Mouse (Mus musculus) liver, embryonic 14.5 days (tissue): ENCODE measurements at regions not wholly inside any gene's neighbourhood (a gene's known extent, or its start where the extent isn't known, plus 50 kb on each side); places are given as distances from the start of the nearest gene placed in this dataset.

Source experiments
- ATAC-seq: fragments of 200-750 bp; cut with Nextera tagmentation; 2 replicates; pipeline ENCODE4 v1.8.0; 2017; ENCODE audit warnings: moderate number of reproducible peaks, mild to moderate bottlenecking, moderate library complexity; ENCODE audit not compliant: insufficient read depth
- DNase-seq, 3 experiments: peaks; one replicate each; pipeline ENCODE4 v3.0.0-alpha.2; 2012 to 2013; ENCODE audit warnings: low read depth in 3 of 3, low spot score in 3 of 3
- H3K27ac ChIP-seq: fragments of 300-500 bp; sonication (generic); 2 replicates; pipeline ENCODE4 v1.5.1; 2014; ENCODE audit warnings: moderate library complexity, mild to moderate bottlenecking, control low read depth, inconsistent platforms
- H3K27me3 ChIP-seq: fragments of 300-500 bp; sonication (generic); 2 replicates; pipeline ENCODE4 v1.6.1; 2014; ENCODE audit warnings: mild to moderate bottlenecking, low read length, moderate library complexity; ENCODE audit not compliant: control insufficient read depth, insufficient read depth
- H3K36me3 ChIP-seq: fragments of 300-500 bp; sonication (generic); replicated peaks from 2 replicates; pipeline ENCODE4 v1.6.1; 2014; ENCODE audit warnings: low read depth; ENCODE audit not compliant: control insufficient read depth, insufficient read depth
- H3K4me1 ChIP-seq, 2 experiments: fragments of 200-500 bp in 1 of 2; fragments of 300-500 bp in 1 of 2; sonication (generic) in 1 of 2; replicated peaks; 2 replicates each; pipeline ENCODE4 v1.6.1; 2012 to 2014; ENCODE audit warnings: antibody characterized with exemption in 1 of 2, inconsistent platforms in 1 of 2, low read length in 1 of 2; ENCODE audit not compliant: control insufficient read depth in 2 of 2, insufficient read depth in 2 of 2
- H3K4me2 ChIP-seq: fragments of 300-500 bp; sonication (generic); 2 replicates; pipeline ENCODE4 v1.6.1; 2014; ENCODE audit warnings: low read depth, mild to moderate bottlenecking, control low read depth, moderate library complexity
- H3K4me3 ChIP-seq, 2 experiments: fragments of 200-500 bp in 1 of 2; fragments of 300-500 bp in 1 of 2; sonication (generic) in 1 of 2; 2 replicates each; pipeline ENCODE4 v1.5.1; 2012 to 2014; ENCODE audit warnings: low read depth in 2 of 2, low read length in 2 of 2, mild to moderate bottlenecking in 2 of 2, control low read depth in 1 of 2, inconsistent platforms in 1 of 2, moderate library complexity in 1 of 2; ENCODE audit not compliant: insufficient read depth in 1 of 2
- H3K9ac ChIP-seq: fragments of 300-500 bp; sonication (generic); replicated peaks from 2 replicates; pipeline ENCODE4 v1.6.1; 2014; ENCODE audit warnings: mild to moderate bottlenecking, control low read depth, moderate library complexity
- H3K9me3 ChIP-seq: fragments of 300-500 bp; sonication (generic); 2 replicates; pipeline ENCODE4 v1.6.1; 2016; ENCODE audit warnings: low read length, mixed read lengths; ENCODE audit not compliant: control insufficient read depth
- CTCF ChIP-seq: IDR thresholded peaks from 2 replicates; pipeline ENCODE4 v1.5.1; 2016; ENCODE audit warnings: antibody characterized with exemption, low read depth, control low read depth
- EP300 ChIP-seq: IDR thresholded peaks from 2 replicates; pipeline ENCODE4 v1.6.1; 2016; ENCODE audit warnings: antibody characterized with exemption, low read depth
- WGBS: fragments of 180-500 bp; shearing (Covaris S2); extraction: QIAGEN DNeasy Blood & Tissue Kit; methylation state at CpG from one replicate; pipeline ENCODE4 v1.1.7; 2014; ENCODE audit not compliant: insufficient replicate concordance; 5-methylcytosine and 5-hydroxymethylcytosine counted together

- Histone ChIP-seq H3K27me3 (no peaks in the 10 kb centered on the region), H3K4me1 (no peaks in the 10 kb centered on the region), H3K9me3 (no peaks in the 10 kb centered on the region), H3K4me3 (no peak overlapping the region), H3K9ac (no peak overlapping the region), H3K4me2 (no peak overlapping the region), H3K36me3 (no peaks in the 10 kb centered on the region), H3K27ac (no peak overlapping the region)
- ATAC-seq (no peak), DNase-seq (no peak)
- TF ChIP-seq CTCF = no peak
- WGBS = 73% methylated on average over 1 of the region's 1 CpGs
Observed at GRCm38 (mm10) chr14:86067743-86068142, 1073.3 kb downstream of the Diaph3 start.

GRCm38 (mm10) chr14:86063620-86063943, 1077.5 kb downstream of the Diaph3 start:
- H3K27ac ChIP-seq = no peak overlapping the region
- H3K9ac ChIP-seq = no peak overlapping the region
- H3K36me3 ChIP-seq = no peaks in the 10 kb centered on the region
- TF ChIP-seq CTCF = no peak
- TF ChIP-seq EP300 = no peak
- no peak for ATAC-seq
- no peaks in the 10 kb centered on the region for H3K9me3 ChIP-seq
- no peaks in the 10 kb centered on the region for H3K27me3 ChIP-seq
- WGBS = 71% methylated on average over 3 of the region's 3 CpGs
- H3K4me1 ChIP-seq = no peaks in the 10 kb centered on the region
- H3K4me2 ChIP-seq = no peak overlapping the region
- no peak overlapping the region for H3K4me3 ChIP-seq
- DNase-seq = no peak

GRCm38 (mm10) chr14:86062885-86063619, 1078.0 kb downstream of the Diaph3 start:
- Histone ChIP-seq H3K36me3 (no peaks in the 10 kb centered on the region), H3K27ac (no peak overlapping the region), H3K9ac (no peak overlapping the region), H3K27me3 (no peaks in the 10 kb centered on the region), H3K4me3 (no peak overlapping the region), H3K4me1 (no peaks in the 10 kb centered on the region), H3K9me3 (no peaks in the 10 kb centered on the region), H3K4me2 (no peak overlapping the region)
- WGBS = 75% methylated on average over 11 of the region's 11 CpGs
- no peak for TF ChIP-seq EP300
- TF ChIP-seq CTCF = no peak
- ATAC-seq (no peak), DNase-seq (no peak)

GRCm38 (mm10) chr14:86056991-86057390, 1084.0 kb downstream of the Diaph3 start:
- no peak overlapping the region for H3K9ac ChIP-seq
- no peaks in the 10 kb centered on the region for H3K27me3 ChIP-seq
- H3K9me3 ChIP-seq = no peaks in the 10 kb centered on the region
- DNase-seq (no peak), ATAC-seq (no peak)
- no peak overlapping the region for H3K4me3 ChIP-seq
- 61% methylated on average over 4 of the region's 4 CpGs for WGBS
- H3K4me2 ChIP-seq = no peak overlapping the region
- H3K27ac ChIP-seq = no peak overlapping the region
- no peaks in the 10 kb centered on the region for H3K36me3 ChIP-seq
- no peak for TF ChIP-seq EP300
- TF ChIP-seq CTCF = no peak
- H3K4me1 ChIP-seq = no peaks in the 10 kb centered on the region

- H3K4me1 ChIP-seq = no peaks in the 10 kb centered on the region
- H3K36me3 ChIP-seq = no peaks in the 10 kb centered on the region
- no peak overlapping the region for H3K4me2 ChIP-seq
- no peak overlapping the region for H3K4me3 ChIP-seq
- no peaks in the 10 kb centered on the region for H3K27me3 ChIP-seq
- WGBS = 52% methylated on average over 1 of the region's 1 CpGs
- no peak overlapping the region for H3K27ac ChIP-seq
- no peak for ATAC-seq
- no peak for DNase-seq
- TF ChIP-seq CTCF = no peak
- no peak for TF ChIP-seq EP300
- no peaks in the 10 kb centered on the region for H3K9me3 ChIP-seq
- H3K9ac ChIP-seq = no peak overlapping the region
Observed at GRCm38 (mm10) chr14:86054668-86055067, 1086.4 kb downstream of the Diaph3 start.
